Mouse (Mus musculus) heart, adult 2 months (tissue): ENCODE results near the gene Zfp61. TPM values are rescaled to one million over a fixed set of nuclear protein-coding genes. Genes with fewer than 3 reads are reported as not detected.

Experiments used
- DNase-seq, 2 experiments: peaks; one replicate each; pipeline ENCODE4 v3.0.0; 2021
- H3K27ac ChIP-seq: fragments of 200-600 bp; 2 replicates; pipeline ENCODE4 v1.8.1; 2022
- H3K27me3 ChIP-seq: fragments of 200-500 bp; 2 replicates; pipeline ENCODE4 v1.6.1; 2012; ENCODE audit warnings: mild to moderate bottlenecking, low read length, inconsistent platforms, mixed read lengths; ENCODE audit not compliant: control insufficient read depth, insufficient read depth
- H3K36me3 ChIP-seq: fragments of 200-500 bp; 2 replicates; pipeline ENCODE4 v1.6.1; 2012; ENCODE audit warnings: low read length, inconsistent platforms; ENCODE audit not compliant: control insufficient read depth, insufficient read depth
- H3K4me1 ChIP-seq: fragments of 200-500 bp; 2 replicates; pipeline ENCODE4 v1.6.1; 2011; ENCODE audit warnings: low read length; ENCODE audit not compliant: control insufficient read depth, insufficient read depth
- H3K4me3 ChIP-seq: fragments of 200-600 bp; 2 replicates; pipeline ENCODE4 v1.8.1; 2022
- H3K79me2 ChIP-seq: fragments of 200-500 bp; replicated peaks from 2 replicates; pipeline ENCODE4 v1.6.1; 2012; ENCODE audit warnings: mild to moderate bottlenecking, inconsistent platforms, low read length, moderate library complexity, mixed read lengths; ENCODE audit not compliant: control insufficient read depth, insufficient read depth
- H3K9ac ChIP-seq: fragments of 200-500 bp; 2 replicates; pipeline ENCODE4 v1.6.1; 2012; ENCODE audit warnings: low read depth, mild to moderate bottlenecking, control low read depth, inconsistent platforms, low read length, mixed read lengths
- CTCF ChIP-seq: fragments of 200-600 bp; IDR thresholded peaks from 2 replicates; pipeline ENCODE4 v1.8.1; 2022; ENCODE audit warnings: antibody characterized with exemption, mild to moderate bottlenecking, moderate library complexity
- EP300 ChIP-seq: fragments of 200-500 bp; IDR thresholded peaks from 2 replicates; pipeline ENCODE4 v1.6.1; 2011; ENCODE audit warnings: low read depth, low read length, control low read depth; ENCODE audit not compliant: insufficient read depth
- POLR2A ChIP-seq: fragments of 200-500 bp; IDR thresholded peaks from 2 replicates; pipeline ENCODE4 v1.6.1; 2011; ENCODE audit warnings: mild to moderate bottlenecking, low read depth, low read length, control low read depth; ENCODE audit not compliant: insufficient read depth
- WGBS: fragments of 180-500 bp; shearing (Covaris S2); methylation state at CpG from one replicate; pipeline ENCODE4 v1.1.7; 2018; 5-methylcytosine and 5-hydroxymethylcytosine counted together
- intact Hi-C: fragments of 180-260 bp; cut with DNase I; formaldehyde crosslinking; loops from one replicate; pipeline ENCODE4 v1.15.1; 2025
- polyA plus RNA-seq: library from polyadenylated mRNA; depleted of rRNA; stranded (reverse); fragments of >200 nt; gene quantifications from 2 replicates; pipeline ENCODE4 v1.2.3, GENCODE M21; 2012
- total RNA-seq, 2 experiments: library from RNA; stranded (reverse); gene quantifications; 2 replicates each; pipeline ENCODE4 v1.2.3; 2021

Zfp61 gene
- total and polyA plus RNA-seq, 3 experiments = 2.7 to 3.3 (median 2.7) TPM

DNA sequence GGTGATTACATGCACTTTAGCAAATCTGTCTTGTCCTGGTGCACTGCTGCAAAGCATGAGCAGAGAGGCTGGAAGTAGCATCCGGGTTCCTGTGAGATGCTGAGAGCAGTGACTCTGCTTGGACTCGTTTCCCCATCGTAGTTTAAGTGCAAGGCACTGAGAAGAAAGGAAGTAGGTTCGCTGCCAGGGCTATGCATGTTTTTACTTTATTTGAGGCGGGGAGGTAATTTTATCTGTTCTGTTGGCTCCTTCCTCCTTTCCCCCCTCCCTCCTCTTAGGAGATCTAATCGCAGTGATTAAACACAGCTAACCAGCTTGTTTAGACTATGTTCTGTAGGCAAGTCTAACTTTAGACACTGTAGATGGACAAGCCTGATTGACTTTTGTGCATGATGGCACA lies 17.9 kb upstream of the Zfp61 start:
- intact Hi-C loops = loop anchor here (5.0 kb wide), 4 partner anchors 68 to 568 kb away; partner anchors contain the start of genes Pinlyp and Xrcc1
- H3K4me1 ChIP-seq = peaks cover 5% of the 10 kb centered on the region
- 45% methylated on average over 6 of the region's 6 CpGs for WGBS

DNA sequence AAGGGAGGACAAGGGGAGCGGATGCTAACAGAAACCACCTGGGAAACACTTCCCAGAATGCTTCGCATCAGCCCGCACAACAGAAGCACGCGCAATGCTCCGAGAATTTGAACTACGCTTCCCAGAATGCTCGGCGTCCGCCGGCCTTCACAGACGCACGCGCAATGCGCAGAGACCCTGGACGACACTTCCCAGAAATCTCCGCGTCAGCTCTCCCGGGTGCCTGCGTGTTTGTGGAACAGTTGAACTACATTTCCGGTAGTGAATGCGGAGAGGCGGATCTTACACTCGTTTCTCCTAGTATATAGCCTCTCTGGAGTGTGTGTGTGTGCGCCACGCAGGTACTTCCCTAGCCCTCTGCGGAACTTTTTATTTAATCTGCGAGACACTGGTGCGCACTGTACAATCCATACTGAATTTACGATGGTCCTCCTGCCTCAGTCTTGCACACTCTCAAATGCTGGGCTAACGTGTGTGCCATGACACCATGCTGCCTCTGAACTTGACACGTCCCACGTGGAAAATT lies 15.6 kb upstream of the Zfp61 start, which contains the start of gene Zfp94:
Gene Zfp94 (minus strand): TSS at position 100 of the 526 bp plus-strand sequence.
- Histone ChIP-seq H3K27ac (peak within 1 kb of the TSS; percentile 73), H3K36me3 (no peaks in the 10 kb centered on the region), H3K4me3 (peak within 1 kb of the TSS; percentile 74), H3K9ac (peak within 1 kb of the TSS; percentile 73), H3K4me1 (peaks cover 5% of the 10 kb centered on the region), H3K27me3 (no peaks in the 10 kb centered on the region), H3K79me2 (no peaks in the 10 kb centered on the region)
- WGBS = under 1% methylated on average over 33 of the region's 33 CpGs
- TF ChIP-seq POLR2A (peak; percentile 93), CTCF (no peak), EP300 (no peak; the same call in 1 of the 2 replicates)
- intact Hi-C loops = loop anchor here (1.0 to 5.0 kb wide), 7 partner anchors 48 to 571 kb away; partner anchors contain the start of genes Pinlyp, Xrcc1, Zfp108 and Zfp235
- peak; percentile 94 to 97 for DNase-seq

More for the DNA sequence above, 17.9 kb upstream of the Zfp61 start:
- no peak for TF ChIP-seq POLR2A
- no peak for TF ChIP-seq CTCF
- TF ChIP-seq EP300 = no peak
- H3K27me3 ChIP-seq = no peaks in the 10 kb centered on the region
- DNase-seq = no peak
- H3K27ac ChIP-seq = no peak overlapping the region
- no peaks in the 10 kb centered on the region for H3K79me2 ChIP-seq
- no peak overlapping the region for H3K4me3 ChIP-seq
- no peaks in the 10 kb centered on the region for H3K36me3 ChIP-seq
- H3K9ac ChIP-seq = no peak overlapping the region

- 29% methylated on average over 29 of the region's 29 CpGs for WGBS
- peak overlapping the region; percentile 74 for H3K4me3 ChIP-seq
- H3K9ac ChIP-seq = peak overlapping the region; percentile 73
- no peak for DNase-seq
- H3K4me1 ChIP-seq = peaks cover 5% of the 10 kb centered on the region
- peak overlapping the region; percentile 73 for H3K27ac ChIP-seq
- H3K79me2 ChIP-seq = no peaks in the 10 kb centered on the region
- no peak for TF ChIP-seq EP300
- no peak for TF ChIP-seq POLR2A
- no peak for TF ChIP-seq CTCF
- H3K36me3 ChIP-seq = no peaks in the 10 kb centered on the region
- H3K27me3 ChIP-seq = no peaks in the 10 kb centered on the region
- intact Hi-C loops = loop anchor here (1.0 to 5.0 kb wide), 7 partner anchors 47 to 571 kb away; partner anchors contain the start of genes Pinlyp, Xrcc1, Zfp108 and Zfp235
These were observed 14.9 kb upstream of the Zfp61 start for GRCm38 (mm10) chr7:24315726-24316566.

DNA sequence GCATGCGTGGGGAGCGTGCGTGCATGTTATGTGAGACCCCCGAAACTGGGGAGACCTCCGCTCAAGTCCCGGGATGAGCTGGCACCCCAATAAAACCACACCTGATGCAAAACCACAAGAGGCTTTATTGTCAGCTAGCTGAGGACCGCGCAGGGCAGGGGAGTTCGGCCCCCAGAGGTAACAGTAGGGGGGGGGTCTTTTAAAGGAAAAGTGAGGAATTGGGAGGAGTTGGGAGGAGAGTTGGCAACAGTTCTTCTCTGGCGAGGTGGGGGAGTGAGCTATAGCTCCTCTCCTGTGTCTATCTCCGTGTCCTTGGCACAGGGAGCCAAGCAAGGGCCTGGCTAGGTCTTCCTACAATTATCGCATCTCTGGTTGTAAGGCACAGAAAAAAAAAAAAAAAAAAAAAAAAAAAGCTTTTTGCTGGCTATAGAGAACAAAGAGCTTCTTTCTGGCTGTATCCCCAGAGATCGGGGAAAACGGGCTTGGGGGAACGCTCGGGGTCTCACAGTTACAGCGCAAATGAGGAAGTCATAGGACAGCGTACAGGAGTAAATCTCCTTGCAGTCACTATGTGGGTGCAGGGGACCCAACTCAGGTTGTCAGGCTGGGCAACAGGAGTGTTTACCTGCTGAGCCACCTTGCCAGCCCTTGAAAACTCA lies 1.1 kb downstream of the Zfp61 start:
- WGBS = 6% methylated on average over 18 of the region's 18 CpGs
- Histone ChIP-seq H3K27ac (no peak overlapping the region), H3K9ac (no peak overlapping the region), H3K36me3 (no peaks in the 10 kb centered on the region), H3K4me3 (peak overlapping the region; percentile 76), H3K4me1 (no peaks in the 10 kb centered on the region; the same call in 1 of the 2 replicates), H3K27me3 (no peaks in the 10 kb centered on the region), H3K79me2 (no peaks in the 10 kb centered on the region)
- intact Hi-C loops = loop anchor here (5.0 kb wide), 1 partner anchor 328 kb away; the partner anchor contains the start of gene Vmn1r181
- TF ChIP-seq EP300 = no peak
- no peak for TF ChIP-seq CTCF
- TF ChIP-seq POLR2A = no peak
- peak in 1 of 2 experiments; percentile 34 for DNase-seq

- peak overlapping the region; percentile 47 for H3K27ac ChIP-seq
- WGBS = under 1% methylated on average over 41 of the region's 47 CpGs
- intact Hi-C loops = loop anchor here (5.0 kb wide), 1 partner anchor 327 kb away; the partner anchor contains the start of gene Vmn1r181
- peak overlapping the region; percentile 72 for H3K9ac ChIP-seq
- peak; percentile 76 to 79 for DNase-seq
- no peaks in the 10 kb centered on the region; the same call in 1 of the 2 replicates for H3K4me1 ChIP-seq
- H3K4me3 ChIP-seq = peak overlapping the region; percentile 76
- no peaks in the 10 kb centered on the region for H3K36me3 ChIP-seq
- no peaks in the 10 kb centered on the region for H3K79me2 ChIP-seq
- H3K27me3 ChIP-seq = no peaks in the 10 kb centered on the region
- TF ChIP-seq POLR2A (peak; percentile 65), EP300 (no peak), CTCF (peak; percentile 67)
These were observed 1.9 kb downstream of the Zfp61 start for GRCm38 (mm10) chr7:24298973-24299708.
